Mouse (Mus musculus) midbrain, embryonic 12.5 days (tissue): ENCODE data around the gene G6pdx. TPM values are rescaled to one million over a fixed set of nuclear protein-coding genes. Genes with fewer than 3 reads are reported as not detected.

ENCODE experiments used
- ATAC-seq: fragments of 200-750 bp; cut with Nextera tagmentation; 2 replicates; pipeline ENCODE4 v1.8.0; 2017; ENCODE audit warnings: low read depth, moderate TSS enrichment, moderate library complexity; ENCODE audit not compliant: low FRiP score
- H3K27ac ChIP-seq: fragments of 300-500 bp; sonication (generic); replicated peaks from 2 replicates; pipeline ENCODE4 v1.5.1; 2016; ENCODE audit warnings: mild to moderate bottlenecking
- H3K27me3 ChIP-seq: fragments of 300-500 bp; sonication (generic); 2 replicates; pipeline ENCODE4 v1.6.1; 2016; ENCODE audit warnings: mild to moderate bottlenecking
- H3K36me3 ChIP-seq: fragments of 300-500 bp; sonication (generic); 2 replicates; pipeline ENCODE4 v1.6.1; 2016
- H3K4me1 ChIP-seq: fragments of 300-500 bp; sonication (generic); 2 replicates; pipeline ENCODE4 v1.6.1; 2016
- H3K4me2 ChIP-seq: fragments of 300-500 bp; sonication (generic); replicated peaks from 2 replicates; pipeline ENCODE4 v1.6.1; 2016; ENCODE audit warnings: mild to moderate bottlenecking, moderate library complexity
- H3K4me3 ChIP-seq: fragments of 300-500 bp; sonication (generic); 2 replicates; pipeline ENCODE4 v1.5.1; 2016; ENCODE audit warnings: mild to moderate bottlenecking
- H3K9ac ChIP-seq: fragments of 300-500 bp; sonication (generic); replicated peaks from 2 replicates; pipeline ENCODE4 v1.6.1; 2016; ENCODE audit warnings: mild to moderate bottlenecking, moderate library complexity
- H3K9me3 ChIP-seq: fragments of 300-500 bp; sonication (generic); 2 replicates; pipeline ENCODE4 v1.6.1; 2016; ENCODE audit warnings: mild to moderate bottlenecking
- WGBS: fragments of 180-500 bp; shearing (Covaris S2); methylation state at CpG from one replicate; pipeline ENCODE4 v1.1.7; 2016; 5-methylcytosine and 5-hydroxymethylcytosine counted together
- polyA plus RNA-seq: library from polyadenylated mRNA; unstranded; fragments of >200 nt; fragmentation: Nextera tagmentation; extraction: Ambion mirVana; gene quantifications from 2 replicates; pipeline ENCODE4 v1.2.1, GENCODE M21; 2016

The G6pdx gene
- polyA plus RNA-seq, 1 experiment from 2014 or later = 53.6 TPM

GRCm38 (mm10) chrX:74392535-74393443 is 36.2 kb downstream of the G6pdx start, which contains the start of the genes Fam3a and Ikbkg:
Gene Fam3a, minus strand, starts transcription at chrX:74393272.
Gene Ikbkg, plus strand, starts transcription at chrX:74393290.
- peak within 1 kb of the TSS; percentile 51 for H3K4me3 ChIP-seq
- ATAC-seq = peak; percentile 100
- no peaks in the 10 kb centered on the region for H3K36me3 ChIP-seq
- H3K4me2 ChIP-seq = peak within 1 kb of the TSS; percentile 63
- 32% methylated on average over 30 of the region's 30 CpGs for WGBS
- no peaks in the 10 kb centered on the region for H3K27me3 ChIP-seq
- H3K9ac ChIP-seq = peak within 1 kb of the TSS; percentile 69
- H3K27ac ChIP-seq = peak within 1 kb of the TSS; percentile 83
- H3K4me1 ChIP-seq = peaks cover 4% of the 10 kb centered on the region; the same call in 1 of the 2 replicates
- H3K9me3 ChIP-seq = no peaks in the 10 kb centered on the region

- ATAC-seq = no peak
- Histone ChIP-seq H3K4me2 (no peak overlapping the region), H3K9ac (no peak overlapping the region), H3K9me3 (no peaks in the 10 kb centered on the region), H3K27ac (no peak overlapping the region), H3K4me3 (no peak overlapping the region), H3K36me3 (peaks cover 10% of the 10 kb centered on the region), H3K27me3 (no peaks in the 10 kb centered on the region), H3K4me1 (peaks cover 4% of the 10 kb centered on the region; the same call in 1 of the 2 replicates)
Measured at GRCm38 (mm10) chrX:74388153-74388552, 40.8 kb downstream of the G6pdx start.

- Histone ChIP-seq H3K27me3 (no peaks in the 10 kb centered on the region), H3K4me3 (no peak overlapping the region), H3K9me3 (no peaks in the 10 kb centered on the region), H3K27ac (no peak overlapping the region), H3K4me1 (no peaks in the 10 kb centered on the region), H3K36me3 (peaks cover 10% of the 10 kb centered on the region), H3K9ac (no peak overlapping the region), H3K4me2 (no peak overlapping the region)
- ATAC-seq = no peak
- WGBS = 95% methylated on average over 2 of the region's 2 CpGs
Measured at GRCm38 (mm10) chrX:74384451-74384850, 44.5 kb downstream of the G6pdx start.

GRCm38 (mm10) chrX:74372888-74373549 is 56.0 kb downstream of the G6pdx start, which contains the start of the genes Ubl4a and Slc10a3:
Gene Ubl4a, minus strand, starts transcription at chrX:74373218.
Gene Slc10a3, minus strand, starts transcription at chrX:74373349.
- no peaks in the 10 kb centered on the region for H3K9me3 ChIP-seq
- 40% methylated on average over 32 of the region's 32 CpGs for WGBS
- H3K27ac ChIP-seq = no peak within 1 kb of the TSS
- H3K27me3 ChIP-seq = no peaks in the 10 kb centered on the region
- peak within 1 kb of the TSS; percentile 56 for H3K4me2 ChIP-seq
- H3K9ac ChIP-seq = no peak within 1 kb of the TSS
- H3K36me3 ChIP-seq = no peaks in the 10 kb centered on the region; the same call in 1 of the 2 replicates
- peak within 1 kb of the TSS; percentile 44 for H3K4me3 ChIP-seq
- peak; percentile 91 for ATAC-seq
- H3K4me1 ChIP-seq = peaks cover 4% of the 10 kb centered on the region; the same call in 1 of the 2 replicates

- Histone ChIP-seq H3K27ac (peak overlapping the region; percentile 63), H3K9ac (peak overlapping the region; percentile 71), H3K36me3 (no peaks in the 10 kb centered on the region; the same call in 1 of the 2 replicates), H3K27me3 (no peaks in the 10 kb centered on the region), H3K4me3 (peak overlapping the region; percentile 59), H3K9me3 (no peaks in the 10 kb centered on the region), H3K4me2 (peak overlapping the region; percentile 66), H3K4me1 (peaks cover 10% of the 10 kb centered on the region; the same call in 1 of the 2 replicates)
- 29% methylated on average over 46 of the region's 49 CpGs for WGBS
- peak; percentile 77 for ATAC-seq
Measured at GRCm38 (mm10) chrX:74368209-74368909, 60.6 kb downstream of the G6pdx start.

GRCm38 (mm10) chrX:74367512-74367911 is 61.5 kb downstream of the G6pdx start:
- peak overlapping the region; percentile 59 for H3K4me3 ChIP-seq
- 0 out of 2 replicates have a peak overlapping the region, but pooled peaks have one; percentile 63 for H3K27ac ChIP-seq
- peak overlapping the region; percentile 66 for H3K4me2 ChIP-seq
- H3K4me1 ChIP-seq = peaks cover 9% of the 10 kb centered on the region; the same call in 1 of the 2 replicates
- 76% methylated on average over 10 of the region's 10 CpGs for WGBS
- H3K27me3 ChIP-seq = no peaks in the 10 kb centered on the region
- no peak; the same call in 1 of the 2 replicates for ATAC-seq
- H3K9ac ChIP-seq = peak overlapping the region; percentile 71
- no peaks in the 10 kb centered on the region for H3K9me3 ChIP-seq
- no peaks in the 10 kb centered on the region; the same call in 1 of the 2 replicates for H3K36me3 ChIP-seq

Other genes starting within 250 kb of the G6pdx start
- 210 and 233 TPM in 2 replicates for gene Flna, start 179.4 kb downstream of the G6pdx start, polyA plus RNA-seq
- 15.4 and 18.9 TPM in 2 replicates for gene Emd, start 174.5 kb downstream of the G6pdx start, polyA plus RNA-seq
- gene Rpl10, start 158.4 kb downstream of the G6pdx start, polyA plus RNA-seq = 521 and 544 TPM in 2 replicates
- gene Taz, start 147.3 kb downstream of the G6pdx start, polyA plus RNA-seq = 88.4 and 92.9 TPM in 2 replicates
- gene Dnase1l1, start 146.9 kb downstream of the G6pdx start, polyA plus RNA-seq = 4.6 and 5.3 TPM in 2 replicates
- gene Atp6ap1, start 132.1 kb downstream of the G6pdx start, polyA plus RNA-seq = 118 and 119 TPM in 2 replicates
- 616 and 685 TPM in 2 replicates for gene Gdi1, start 124.2 kb downstream of the G6pdx start, polyA plus RNA-seq
- gene Fam50a, start 116.2 kb downstream of the G6pdx start, polyA plus RNA-seq = 63.2 and 63.4 TPM in 2 replicates
- gene Plxna3, start 100.1 kb downstream of the G6pdx start, polyA plus RNA-seq = 51.3 and 55.4 TPM in 2 replicates
- 99.7 and 104 TPM in 2 replicates for gene Lage3, start 75.6 kb downstream of the G6pdx start, polyA plus RNA-seq
- 61.1 and 68.2 TPM in 2 replicates for gene Ubl4a, start 56.0 kb downstream of the G6pdx start, polyA plus RNA-seq
- 8.8 and 9.0 TPM in 2 replicates for gene Slc10a3, start 55.8 kb downstream of the G6pdx start, polyA plus RNA-seq
- gene Fam3a, start 35.9 kb downstream of the G6pdx start, polyA plus RNA-seq = 30.5 and 33.2 TPM in 2 replicates
- 23.2 and 24.4 TPM in 2 replicates for gene Ikbkg, start 35.9 kb downstream of the G6pdx start, polyA plus RNA-seq
- not detected in 2 replicates for gene Gm6880, start 52.2 kb upstream of the G6pdx start, polyA plus RNA-seq
- not detected in 2 replicates for gene Olfr1326-ps1, start 145.7 kb upstream of the G6pdx start, polyA plus RNA-seq
- gene Olfr1325, start 163.5 kb upstream of the G6pdx start, polyA plus RNA-seq = not detected in 2 replicates
- not detected in 2 replicates for gene Gm5640, start 216.4 kb upstream of the G6pdx start, polyA plus RNA-seq